Mouse (Mus musculus) right cerebral cortex, adult 2 months (tissue): ENCODE results near the gene Tmem143.
"Not testable (repeated sequence)": the region's sequence is repeated elsewhere in the genome, so short reads cannot be mapped to it uniquely, and the experiment has no call there.

Experiments used
- DNase-seq, 2 experiments: peaks; one replicate each; pipeline ENCODE4 v3.0.0; 2021 to 2022; ENCODE audit warnings: low spot score in 2 of 2

Gene Tmem143

DNA sequence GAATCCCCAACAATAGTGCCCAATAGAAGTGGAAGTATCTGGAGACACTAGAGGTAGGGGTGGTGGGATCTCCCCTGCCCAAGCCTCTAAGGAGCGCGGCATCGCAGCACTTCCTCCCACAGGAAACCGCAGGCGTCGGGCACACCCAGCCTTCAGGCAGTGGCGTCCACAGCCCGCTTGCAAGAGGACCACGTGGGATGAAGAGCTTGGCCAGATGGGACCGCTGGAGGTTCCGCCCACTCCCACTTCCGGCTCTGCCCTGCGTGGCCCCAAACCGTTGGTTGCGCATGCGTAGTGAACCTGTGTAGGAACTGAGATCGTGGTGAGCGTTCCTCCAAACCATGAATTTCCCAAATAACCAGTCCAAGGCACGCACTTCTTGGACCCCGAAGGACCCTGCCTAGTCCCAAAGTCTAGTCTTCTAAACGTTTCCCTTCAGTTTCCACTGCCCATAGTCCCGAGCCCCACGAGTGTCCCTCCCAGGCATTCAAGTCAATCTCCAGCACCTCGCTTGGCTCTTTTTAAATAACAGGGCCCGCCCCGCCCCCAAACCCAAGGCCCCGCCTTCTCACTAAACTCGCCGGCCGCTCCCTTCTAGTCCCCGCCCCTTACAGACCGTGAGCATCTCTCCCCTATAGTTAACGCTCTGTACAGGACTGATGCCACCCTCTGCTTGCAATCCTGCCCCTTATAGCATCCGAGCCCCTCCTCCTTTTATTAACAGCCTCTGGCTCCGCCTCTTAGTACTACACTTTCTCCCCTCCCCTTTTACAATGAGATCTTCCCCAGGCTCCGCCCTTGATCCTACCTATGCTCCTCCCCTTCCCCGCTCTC lies 26.4 kb downstream of the Tmem143 start:
- DNase-seq = peak; percentile 91 to 94

DNA sequence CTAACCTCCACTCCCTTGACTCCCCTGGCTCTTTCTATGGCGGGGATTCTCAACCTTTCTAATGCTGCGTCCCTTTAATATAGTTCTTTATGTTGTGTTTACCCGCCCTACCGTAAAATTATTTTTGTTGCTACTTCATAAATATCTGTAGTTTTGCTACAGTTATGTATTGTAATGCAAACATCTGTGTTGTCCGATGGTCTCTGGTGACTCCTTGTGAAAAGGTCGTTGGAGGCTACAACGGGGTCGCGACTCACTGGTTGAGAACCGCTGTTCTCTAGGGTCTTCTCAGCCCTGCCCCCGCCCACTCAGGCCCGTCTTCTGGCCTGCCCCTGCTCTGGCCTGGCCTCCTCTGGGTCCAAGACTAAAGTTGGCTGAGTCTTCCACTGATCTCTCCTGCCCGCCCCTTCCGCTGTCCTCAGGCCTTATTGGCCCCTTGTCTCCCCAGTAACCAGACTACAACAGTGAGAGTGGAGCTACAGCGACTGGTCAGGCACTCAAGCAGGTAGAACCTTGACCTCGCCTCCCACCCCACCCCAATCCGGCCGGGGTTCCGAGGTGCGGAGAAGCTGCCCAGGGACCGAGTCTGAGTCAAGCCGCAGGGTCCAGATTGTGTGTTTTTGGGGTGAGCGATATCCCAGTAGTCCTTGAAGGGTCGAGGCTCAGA lies 27.2 kb downstream of the Tmem143 start, which contains the start of gene Ccdc114:
Ccdc114 (plus strand) TSS at position 311 of the 667 bp plus-strand sequence.
- peak in 1 of 2 experiments; percentile 31 for DNase-seq

DNA sequence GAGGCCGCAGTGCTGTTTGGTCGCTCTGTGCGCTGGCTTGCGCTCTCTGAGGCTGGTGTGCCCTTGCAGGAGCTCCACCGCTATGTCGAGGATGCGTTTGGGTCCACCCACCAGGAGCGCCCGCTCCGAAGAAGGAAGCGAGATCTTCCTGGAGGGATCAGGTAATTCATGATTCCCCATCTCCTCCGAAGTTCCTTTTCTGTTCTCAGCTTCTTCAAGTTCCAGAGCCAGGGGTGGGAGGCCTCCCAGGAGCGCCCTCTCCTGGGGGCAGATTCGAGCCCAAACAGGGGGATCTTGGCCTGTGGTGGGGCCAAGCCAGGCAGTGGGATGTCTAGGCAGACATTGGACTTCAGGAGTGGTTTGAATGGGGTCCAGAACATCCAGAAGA lies 27.7 kb downstream of the Tmem143 start:
- no peak for DNase-seq

DNA sequence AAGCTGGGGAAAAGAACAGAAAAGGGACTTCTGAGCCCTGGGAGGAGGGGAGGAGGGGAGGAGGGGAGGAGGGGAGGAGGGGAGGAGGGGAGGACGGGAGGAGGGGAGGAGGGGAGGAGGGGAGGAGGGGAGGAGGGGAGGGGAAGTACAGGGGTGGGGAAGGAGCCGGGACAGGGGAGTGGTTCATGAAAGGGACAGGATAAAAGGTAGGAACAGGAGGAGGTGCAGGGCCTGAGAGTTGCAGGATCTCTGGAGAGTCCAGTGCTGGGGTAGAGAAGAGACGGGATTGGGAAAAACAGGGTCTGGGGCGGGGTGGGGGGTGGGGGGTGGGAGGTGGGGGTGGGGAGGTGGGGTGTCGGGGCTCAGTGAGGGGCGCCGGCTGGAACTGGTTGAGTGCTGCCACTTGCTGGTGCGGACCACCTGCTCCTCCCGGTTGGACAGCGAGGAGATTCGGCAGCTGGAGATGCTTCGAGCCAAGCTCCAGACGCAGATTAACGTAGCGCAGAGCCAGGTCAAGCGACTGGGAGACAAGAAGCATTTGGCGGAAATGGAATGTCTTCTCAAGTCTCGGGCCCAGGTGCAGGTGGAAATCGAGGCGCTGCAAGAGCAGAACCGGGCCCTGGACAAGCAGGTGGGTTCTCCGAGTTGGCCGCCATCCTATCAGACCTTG lies 32.0 kb downstream of the Tmem143 start:
- no peak for DNase-seq

GRCm38 (mm10) chr7:45929688-45930087 lies 32.9 kb downstream of the Tmem143 start:
- DNase-seq = no peak

DNA sequence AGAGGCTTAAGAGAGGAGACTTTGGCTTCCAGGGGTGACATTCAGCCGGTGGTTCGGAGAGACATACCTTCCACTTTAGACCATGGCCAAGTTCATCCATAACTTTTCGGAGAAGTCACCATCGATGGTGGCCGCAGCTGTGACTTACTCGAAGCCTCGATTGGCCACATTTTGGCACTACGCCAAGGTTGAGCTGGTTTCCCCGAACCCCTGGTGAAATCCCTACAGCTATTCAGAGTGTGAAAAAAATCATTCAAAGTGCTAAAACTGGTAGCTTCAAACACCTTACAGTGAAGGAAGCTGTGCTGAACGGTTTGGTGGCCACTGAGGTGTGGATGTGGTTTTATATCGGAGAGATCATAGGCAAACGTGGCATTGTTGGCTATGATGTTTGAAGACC lies 37.0 kb downstream of the Tmem143 start:
- DNase-seq = not testable (repeated sequence)

DNA sequence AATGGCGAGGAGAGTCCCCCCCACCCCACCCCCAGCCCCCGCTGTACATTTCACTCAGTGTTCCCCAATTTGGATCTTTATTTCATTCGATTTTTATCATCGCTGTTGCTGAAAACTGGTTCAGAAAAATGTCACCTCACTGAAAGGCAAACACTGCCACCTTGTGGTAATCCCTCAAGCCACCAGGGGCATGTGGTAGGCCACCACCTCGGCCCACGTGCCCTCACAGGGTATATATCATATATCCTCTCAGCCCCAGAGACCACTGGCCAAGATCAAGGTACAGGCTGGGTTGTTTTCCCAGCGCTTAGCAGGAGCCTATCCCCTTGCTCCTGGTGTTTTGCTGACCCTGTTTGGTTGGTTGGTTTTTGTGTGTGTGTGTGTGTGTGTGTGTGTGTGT lies 38.4 kb downstream of the Tmem143 start:
- peak; percentile 58 to 67 for DNase-seq

- no peak for DNase-seq
These were observed 43.1 kb downstream of the Tmem143 start for GRCm38 (mm10) chr7:45939836-45940235.

- DNase-seq = no peak
These were observed 45.2 kb downstream of the Tmem143 start for GRCm38 (mm10) chr7:45941986-45942385.

DNA sequence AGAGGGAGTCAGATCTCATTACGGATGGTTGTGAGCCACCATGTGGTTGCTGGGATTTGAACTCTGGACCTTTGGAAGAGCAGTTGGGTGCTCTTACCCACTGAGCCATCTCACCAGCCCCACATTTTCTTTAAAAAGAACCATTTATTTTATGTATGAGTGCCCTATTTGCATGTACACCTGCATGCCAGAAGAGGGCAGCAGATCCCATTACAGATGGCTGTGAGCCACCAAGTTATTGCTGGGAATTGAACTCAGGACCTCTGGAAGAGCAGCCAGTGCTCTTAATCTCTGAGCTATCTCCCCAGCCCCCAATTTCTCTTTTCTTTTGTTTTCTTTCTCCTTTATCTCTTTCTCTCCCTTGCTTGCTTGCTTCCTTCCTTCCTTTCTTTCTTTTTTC lies 46.5 kb downstream of the Tmem143 start:
- not testable (repeated sequence) for DNase-seq

DNA sequence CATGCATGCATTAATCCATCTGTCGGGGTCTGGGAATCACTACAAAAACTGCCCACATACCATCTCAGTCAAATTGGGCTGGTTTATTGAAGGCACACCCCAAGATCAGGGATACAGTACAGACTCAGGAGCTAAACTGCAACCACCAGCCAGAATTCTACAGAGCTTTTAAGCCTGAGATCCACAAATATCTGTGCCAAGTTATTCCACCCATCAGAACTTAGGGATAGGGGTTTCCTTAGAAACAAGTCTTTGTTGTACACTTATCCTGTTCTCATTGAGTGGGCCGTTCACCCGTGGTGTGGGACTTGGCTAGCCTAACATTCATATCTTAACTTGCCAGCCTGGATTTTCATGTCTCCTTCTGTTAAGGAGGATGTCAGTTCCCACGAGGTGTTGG lies 52.3 kb downstream of the Tmem143 start:
- peak; percentile 26 to 28 for DNase-seq

DNA sequence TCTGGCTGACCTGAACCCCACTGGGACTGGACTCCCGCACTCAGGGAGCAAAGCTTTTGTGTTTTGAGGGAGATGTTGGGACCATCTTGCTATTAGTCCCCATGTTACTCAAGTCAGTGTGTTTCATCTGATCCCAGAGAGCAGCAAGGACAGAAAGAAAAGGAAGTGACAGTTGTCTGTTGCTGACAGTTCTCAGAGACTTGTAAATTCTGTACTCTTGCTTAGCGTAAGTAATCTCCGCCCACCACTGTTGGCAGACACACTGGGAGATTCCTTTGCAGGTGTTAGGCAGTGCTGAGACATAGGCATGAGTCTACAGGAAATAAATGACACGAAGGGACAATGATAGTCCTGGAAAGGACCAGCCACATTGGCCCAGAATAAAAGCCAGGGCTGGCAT lies 59.9 kb downstream of the Tmem143 start:
- DNase-seq = peak in 1 of 2 experiments; percentile 20
